Mouse (Mus musculus): ENCODE data around the gene Gm2004. TPM values are rescaled to one million over a fixed set of nuclear protein-coding genes. Genes with fewer than 3 reads are reported as not detected.
"Not testable (repeated sequence)": the region's sequence is repeated elsewhere in the genome, so short reads cannot be mapped to it uniquely, and the experiment has no call there.

Gene Gm2004
- 1.2 and 2.1 TPM in 2 replicates for polyA plus RNA-seq (2014; fragmentation: Nextera tagmentation; extraction: Ambion mirVana)

- WGBS (ENCODE audit: insufficient replicate concordance): no CpG with 5 or more reads among the region's 2 CpGs
- not testable (repeated sequence) for ATAC-seq (replicated peaks; ENCODE audit: insufficient number of reproducible peaks, low FRiP score, low TSS enrichment)
Measured at GRCm38 (mm10) chr2:176149725-176150124, at the start of gene Gm2004. Gene Gm2004, minus strand, starts transcription at chr2:176149825.

More at GRCm38 (mm10) chr2:176149725-176150124, at the start of gene Gm2004:
- H3K4me1 ChIP-seq (ENCODE audit: control insufficient read depth, insufficient read depth, low read length); H3K27me3 ChIP-seq (ENCODE audit: control insufficient read depth, insufficient read depth, low read length); H3K36me3 ChIP-seq (ENCODE audit: control insufficient read depth, insufficient read depth, low read length); H3K27ac ChIP-seq (ENCODE audit: low read depth, low read length); H3K4me2 ChIP-seq; H3K9me3 ChIP-seq (replicated peaks; ENCODE audit: control insufficient read depth, low read length); H3K4me3 ChIP-seq (ENCODE audit: low read depth, low read length); H3K9ac ChIP-seq (ENCODE audit: low read depth, low read length): not testable (repeated sequence)

Other genes with a start within 250 kb of the Gm2004 start
- gene Zfp966, start 218.7 kb downstream of the Gm2004 start, polyA plus RNA-seq (2014; fragmentation: Nextera tagmentation; extraction: Ambion mirVana): 3.8 and 4.9 TPM in 2 replicates
- 22.3 and 24.6 TPM in 2 replicates for gene Gm2026, start 184.5 kb downstream of the Gm2004 start, polyA plus RNA-seq (2014; fragmentation: Nextera tagmentation; extraction: Ambion mirVana)
- gene 2210418O10Rik, start 76.7 kb upstream of the Gm2004 start, polyA plus RNA-seq (2014; fragmentation: Nextera tagmentation; extraction: Ambion mirVana): 4.3 and 10.1 TPM in 2 replicates
- not detected in 2 replicates for gene Gm11009, start 169.7 kb upstream of the Gm2004 start, polyA plus RNA-seq (2014; fragmentation: Nextera tagmentation; extraction: Ambion mirVana)